Mouse (Mus musculus) liver, adult 2 months (tissue): ENCODE results near the gene 4931428L18Rik.

Source experiments
- CTCF ChIP-seq: fragments of 200-500 bp; IDR thresholded peaks from 2 replicates; pipeline ENCODE4 v1.5.1; 2011; ENCODE audit warnings: low read depth, low read length, control low read depth
- POLR2A ChIP-seq: fragments of 200-500 bp; IDR thresholded peaks from 2 replicates; pipeline ENCODE4 v1.6.1; 2011; ENCODE audit warnings: low read length, control low read depth; ENCODE audit not compliant: insufficient read depth; ENCODE audit errors: extremely low read depth

- no peak for TF ChIP-seq POLR2A
- no peak for TF ChIP-seq CTCF
Observed at GRCm38 (mm10) chr1:31049954-31050652, 172.4 kb downstream of the 4931428L18Rik start.
